Mouse (Mus musculus) layer of hippocampus, adult 8-10 months (tissue): Measurements from ENCODE around the gene Csnk1e. TPM values are rescaled to one million over a fixed set of nuclear protein-coding genes. Genes with fewer than 3 reads are reported as not detected.

Source experiments
- microRNA-seq, 2 experiments: library from miRNA; unstranded; fragments of <30 nt; microRNA quantifications; one replicate each; pipeline ENCODE4 v1.2.0; 2022
- total RNA-seq, 4 experiments: library from RNA; stranded (reverse); gene quantifications; 2 replicates each; pipeline ENCODE4 v1.2.4; 2022

Csnk1e gene
- total RNA-seq, 4 experiments from 2014 or later, result 112 to 137 (median 123) TPM

Small RNA genes within 50 kb of the gene (microRNA-seq; reads per million reads assigned to microRNA genes)
- gene Gm44302 (0 reads per million in 2 experiments), gene Mir1943 (3.8 to 5.1 reads per million in 2 experiments)

Other genes with a start within 250 kb of the Csnk1e start
- 10 to 100 TPM; 46.2 to 63.5 (median 50.6) TPM for gene Pick1, start 226.4 kb downstream of the Csnk1e start, total RNA-seq
- under 1 TPM; 0.20 to 0.77 (median 0.49) TPM for gene Gm49486, start 226.2 kb downstream of the Csnk1e start, total RNA-seq
- under 1 TPM in 1 of 4 experiments, not detected in 3; 0.30 TPM for gene Slc16a8, start 200.8 kb downstream of the Csnk1e start, total RNA-seq
- gene Baiap2l2, start 170.0 kb downstream of the Csnk1e start, total RNA-seq, result 10 to 100 TPM in 2 of 4 experiments, 1 to 10 TPM in 2; 1.5 to 19.3 (median 10.9) TPM
- 10 to 100 TPM; 21.0 to 24.8 (median 23.8) TPM for gene Pla2g6, start 127.2 kb downstream of the Csnk1e start, total RNA-seq
- 1 to 10 TPM; 1.2 to 3.7 (median 2.3) TPM for gene Maff, start 108.9 kb downstream of the Csnk1e start, total RNA-seq
- 10 to 100 TPM; 52.5 to 66.5 (median 57.2) TPM for gene Tmem184b, start 52.0 kb downstream of the Csnk1e start, total RNA-seq
- gene Kcnj4, start 49.7 kb upstream of the Csnk1e start, total RNA-seq, result 10 to 100 TPM; 81.3 to 98.0 (median 88.7) TPM
- gene Kdelr3, start 60.8 kb upstream of the Csnk1e start, total RNA-seq, result under 1 TPM in 3 of 4 experiments, not detected in 1; 0.23 to 0.45 (median 0.32) TPM
- gene Ddx17, start 91.2 kb upstream of the Csnk1e start, total RNA-seq, result 100 to 1,000 TPM; 307 to 352 (median 330) TPM
- gene Dmc1, start 149.5 kb upstream of the Csnk1e start, total RNA-seq, result 1 to 10 TPM in 2 of 4 experiments, under 1 TPM in 2; 0.39 to 2.1 (median 1.2) TPM
- gene Fam227a, start 203.4 kb upstream of the Csnk1e start, total RNA-seq, result 10 to 100 TPM in 3 of 4 experiments, 1 to 10 TPM in 1; 8.8 to 12.5 (median 11.6) TPM
- 10 to 100 TPM; 34.6 to 45.5 (median 38.6) TPM for gene Cby1, start 203.6 kb upstream of the Csnk1e start, total RNA-seq
- gene Tomm22, start 215.3 kb upstream of the Csnk1e start, total RNA-seq, result 100 to 1,000 TPM in 3 of 4 experiments, 10 to 100 TPM in 1; 89.4 to 103 (median 101) TPM
- 10 to 100 TPM; 43.5 to 54.0 (median 46.4) TPM for gene Josd1, start 232.4 kb upstream of the Csnk1e start, total RNA-seq
- gene Gtpbp1, start 235.3 kb upstream of the Csnk1e start, total RNA-seq, result 10 to 100 TPM; 49.4 to 61.5 (median 52.8) TPM